Mouse (Mus musculus): ENCODE data around the gene Clcn2. TPM values are rescaled to one million over a fixed set of nuclear protein-coding genes. Genes with fewer than 3 reads are reported as not detected.
A peak's percentile ranks its signal among the peaks of the same experiment; 100 is the strongest.

Clcn2 gene
- polyA plus RNA-seq, 1 experiment: not detected

DNA sequence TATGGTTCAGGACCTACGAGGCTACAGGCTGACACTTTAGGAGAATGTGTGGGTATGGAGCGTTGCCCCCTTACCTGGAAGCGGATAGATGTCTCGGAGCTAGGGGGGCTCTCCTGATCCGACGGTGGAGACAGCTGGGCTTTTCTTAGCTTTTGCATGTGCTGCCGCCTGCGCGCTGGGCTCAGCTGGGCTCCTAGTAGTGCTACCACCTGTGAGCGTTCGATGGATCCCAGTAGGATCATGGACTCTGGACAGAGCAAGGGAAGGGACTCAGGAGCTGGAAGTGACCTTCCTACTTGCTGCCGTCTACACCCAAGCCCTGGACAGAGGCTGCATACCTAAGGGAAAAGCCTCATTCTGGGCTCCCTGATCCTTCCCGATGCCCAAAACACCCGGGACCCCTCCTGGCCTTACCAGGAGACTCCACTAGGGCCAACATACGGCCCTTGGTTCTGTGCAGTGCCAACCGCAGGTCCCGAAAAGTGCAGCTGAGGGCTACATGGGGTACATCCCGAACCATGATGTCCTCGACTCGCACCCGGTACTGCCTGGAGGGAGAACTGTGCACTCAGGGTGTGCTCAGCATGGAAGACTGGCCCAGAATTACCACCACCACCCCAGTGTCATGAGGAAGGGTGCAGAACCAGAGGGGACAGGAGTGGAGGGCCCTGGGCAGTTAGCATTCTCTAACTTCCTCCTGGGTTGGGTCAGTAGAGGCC lies 9.2 kb downstream of the Clcn2 start:
- Histone ChIP-seq H3K4me3 (ENCODE audit: insufficient read depth, low read depth, low read length) (no peak overlapping the region), H3K4me1 (ENCODE audit: control insufficient read depth, insufficient read depth, low read length) (peaks cover 17% of the 10 kb centered on the region), H3K27ac (ENCODE audit: insufficient read depth, low read depth, low read length) (no peak overlapping the region)
- 91% methylated on average over 21 of the region's 21 CpGs for WGBS
- TF ChIP-seq POLR2A (IDR thresholded peaks at IDR 0.05; ENCODE audit: insufficient read depth, low read depth, low read length) (no peak), CTCF (IDR thresholded peaks at IDR 0.05; ENCODE audit: insufficient read depth, low read depth, low read length) (no peak)

DNA sequence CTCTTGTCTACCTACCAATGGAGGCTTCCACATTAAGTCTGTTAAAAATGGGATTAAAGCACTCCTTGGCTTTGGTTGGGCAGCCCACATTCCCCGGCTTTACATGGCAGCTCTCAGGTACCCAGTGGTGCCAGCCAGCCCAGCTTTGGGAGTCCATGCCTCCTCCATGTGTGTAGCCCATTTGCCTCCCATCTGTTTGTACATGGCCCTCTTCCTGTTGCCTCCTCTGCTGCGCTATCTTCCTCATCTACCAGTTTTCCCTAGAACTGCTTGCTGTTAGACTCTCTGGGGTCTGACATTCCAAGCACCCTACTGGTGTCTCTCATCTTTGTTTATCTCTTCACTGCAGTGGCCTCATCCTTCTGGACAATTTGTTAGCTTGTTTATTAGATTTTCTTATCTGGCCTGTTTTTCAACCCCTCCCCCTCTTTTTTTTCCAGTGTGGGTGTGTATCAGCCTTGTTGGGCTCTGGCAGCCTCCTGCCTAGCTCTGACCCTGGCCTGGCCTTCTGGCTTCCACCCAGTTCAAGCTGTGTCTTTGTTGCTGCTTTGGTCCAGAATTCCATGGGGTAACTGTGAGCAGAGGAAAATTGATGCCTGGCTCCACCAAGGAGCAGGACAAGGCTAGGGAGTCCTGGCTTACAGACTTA lies 11.0 kb downstream of the Clcn2 start:
- H3K27ac ChIP-seq (ENCODE audit: insufficient read depth, low read depth, low read length): peak overlapping the region; percentile 48; the same call in 1 of the 2 replicates
- 84% methylated on average over 2 of the region's 2 CpGs for WGBS
- peaks cover 31% of the 10 kb centered on the region for H3K4me1 ChIP-seq (ENCODE audit: control insufficient read depth, insufficient read depth, low read length)
- H3K4me3 ChIP-seq (ENCODE audit: insufficient read depth, low read depth, low read length): no peak overlapping the region
- no peak for TF ChIP-seq CTCF (IDR thresholded peaks at IDR 0.05; ENCODE audit: insufficient read depth, low read depth, low read length)
- TF ChIP-seq POLR2A (IDR thresholded peaks at IDR 0.05; ENCODE audit: insufficient read depth, low read depth, low read length): no peak

- Histone ChIP-seq H3K27ac (ENCODE audit: insufficient read depth, low read depth, low read length) (no peak overlapping the region), H3K4me3 (ENCODE audit: insufficient read depth, low read depth, low read length) (no peak overlapping the region), H3K4me1 (ENCODE audit: control insufficient read depth, insufficient read depth, low read length) (peaks cover 34% of the 10 kb centered on the region)
- TF ChIP-seq POLR2A (IDR thresholded peaks at IDR 0.05; ENCODE audit: insufficient read depth, low read depth, low read length) (no peak), CTCF (IDR thresholded peaks at IDR 0.05; ENCODE audit: insufficient read depth, low read depth, low read length) (no peak)
- 86% methylated on average over 3 of the region's 3 CpGs for WGBS
These were observed 11.8 kb downstream of the Clcn2 start for GRCm38 (mm10) chr16:20705786-20706185.

DNA sequence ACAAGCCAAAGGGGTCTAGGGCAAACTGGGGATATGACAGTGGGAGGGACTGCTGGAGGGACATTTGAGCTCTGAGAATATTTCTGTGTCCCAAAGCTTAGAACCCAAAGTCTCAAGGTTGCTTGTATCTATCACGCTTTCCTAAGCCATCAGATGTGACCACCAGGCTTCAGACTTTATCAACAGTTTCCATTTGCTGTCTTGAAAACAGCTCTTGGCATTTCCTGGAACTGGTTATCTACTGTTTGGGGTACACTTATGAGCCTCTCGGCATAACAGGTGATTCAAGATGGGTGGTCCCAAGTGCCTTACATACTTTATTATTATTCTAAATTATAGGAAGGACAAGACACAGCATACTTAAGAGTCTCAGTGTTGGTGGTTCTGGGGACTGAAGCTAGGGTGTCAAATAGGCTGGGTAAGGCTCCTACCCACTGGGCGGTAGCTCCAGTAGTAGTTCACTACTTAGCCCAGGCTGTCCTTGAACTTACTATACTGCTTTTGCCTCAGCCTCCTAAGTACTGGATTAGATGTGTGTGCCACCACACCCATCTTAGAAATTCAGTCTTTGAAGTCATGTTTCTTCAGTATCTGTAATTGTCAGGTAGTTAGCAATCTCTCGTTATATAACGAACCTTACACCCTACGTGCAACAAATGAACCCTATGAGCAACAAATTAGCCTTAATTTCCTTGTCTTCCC lies 13.7 kb downstream of the Clcn2 start:
- H3K27ac ChIP-seq (ENCODE audit: insufficient read depth, low read depth, low read length): no peak overlapping the region
- 75% methylated on average over 6 of the region's 6 CpGs for WGBS
- no peak overlapping the region for H3K4me3 ChIP-seq (ENCODE audit: insufficient read depth, low read depth, low read length)
- TF ChIP-seq POLR2A (IDR thresholded peaks at IDR 0.05; ENCODE audit: insufficient read depth, low read depth, low read length) (no peak), CTCF (IDR thresholded peaks at IDR 0.05; ENCODE audit: insufficient read depth, low read depth, low read length) (no peak)
- H3K4me1 ChIP-seq (ENCODE audit: control insufficient read depth, insufficient read depth, low read length): peaks cover 38% of the 10 kb centered on the region

DNA sequence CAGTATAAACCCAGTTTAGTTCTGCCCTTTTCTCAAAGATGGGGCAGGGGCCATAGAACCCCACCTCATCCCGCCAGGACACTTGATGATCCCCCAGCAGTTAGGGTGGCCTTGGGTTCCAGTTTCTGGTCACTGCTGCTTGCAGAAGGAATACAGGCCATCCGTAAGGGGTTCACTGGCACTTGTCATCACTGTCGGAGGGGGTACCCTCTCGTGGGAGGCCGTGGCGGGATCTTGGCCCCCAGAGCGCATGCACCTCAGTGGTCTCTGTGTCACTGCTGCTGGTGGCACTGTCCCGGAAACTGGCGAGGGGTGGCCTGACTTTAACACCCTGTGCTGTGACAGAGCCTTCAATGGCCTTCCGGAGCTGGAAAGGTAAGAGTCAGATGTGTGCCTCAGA lies 14.5 kb downstream of the Clcn2 start:
- Histone ChIP-seq H3K27ac (ENCODE audit: insufficient read depth, low read depth, low read length) (no peak overlapping the region), H3K4me3 (ENCODE audit: insufficient read depth, low read depth, low read length) (no peak overlapping the region), H3K4me1 (ENCODE audit: control insufficient read depth, insufficient read depth, low read length) (peaks cover 38% of the 10 kb centered on the region)
- TF ChIP-seq POLR2A (IDR thresholded peaks at IDR 0.05; ENCODE audit: insufficient read depth, low read depth, low read length) (no peak), CTCF (IDR thresholded peaks at IDR 0.05; ENCODE audit: insufficient read depth, low read depth, low read length) (no peak)
- WGBS: 90% methylated on average over 10 of the region's 10 CpGs

- 16% methylated on average over 8 of the region's 8 CpGs for WGBS
- no peak overlapping the region for H3K27ac ChIP-seq (ENCODE audit: insufficient read depth, low read depth, low read length)
These were observed 15.0 kb downstream of the Clcn2 start for GRCm38 (mm10) chr16:20702522-20702893.

GRCm38 (mm10) chr16:20701729-20702521 lies 15.6 kb downstream of the Clcn2 start:
- 33% methylated on average over 12 of the region's 12 CpGs for WGBS
- TF ChIP-seq CTCF (IDR thresholded peaks at IDR 0.05; ENCODE audit: insufficient read depth, low read depth, low read length) (no peak), POLR2A (IDR thresholded peaks at IDR 0.05; ENCODE audit: insufficient read depth, low read depth, low read length) (no peak)
- Histone ChIP-seq H3K27ac (ENCODE audit: insufficient read depth, low read depth, low read length) (no peak overlapping the region), H3K4me3 (ENCODE audit: insufficient read depth, low read depth, low read length) (no peak overlapping the region), H3K4me1 (ENCODE audit: control insufficient read depth, insufficient read depth, low read length) (peaks cover 28% of the 10 kb centered on the region)

More at GRCm38 (mm10) chr16:20702522-20702893, 15.0 kb downstream of the Clcn2 start:
- TF ChIP-seq CTCF (IDR thresholded peaks at IDR 0.05; ENCODE audit: insufficient read depth, low read depth, low read length): peak; percentile 33; the same call in 1 of the 2 replicates
- TF ChIP-seq POLR2A (IDR thresholded peaks at IDR 0.05; ENCODE audit: insufficient read depth, low read depth, low read length): no peak
- Histone ChIP-seq H3K4me3 (ENCODE audit: insufficient read depth, low read depth, low read length) (no peak overlapping the region), H3K4me1 (ENCODE audit: control insufficient read depth, insufficient read depth, low read length) (peaks cover 33% of the 10 kb centered on the region)

GRCm38 (mm10) chr16:20701316-20701715 lies 16.2 kb downstream of the Clcn2 start:
- TF ChIP-seq CTCF (IDR thresholded peaks at IDR 0.05; ENCODE audit: insufficient read depth, low read depth, low read length): no peak
- TF ChIP-seq POLR2A (IDR thresholded peaks at IDR 0.05; ENCODE audit: insufficient read depth, low read depth, low read length): no peak
- peaks cover 24% of the 10 kb centered on the region for H3K4me1 ChIP-seq (ENCODE audit: control insufficient read depth, insufficient read depth, low read length)
- H3K27ac ChIP-seq (ENCODE audit: insufficient read depth, low read depth, low read length): no peak overlapping the region
- no peak overlapping the region for H3K4me3 ChIP-seq (ENCODE audit: insufficient read depth, low read depth, low read length)
- 50% methylated on average over 7 of the region's 7 CpGs for WGBS
